21 mouse cellular contexts compared by ENCODE assay signal in genomic region chr3:101939152-101939551, GRCm38 (mm10). TPM values are rescaled to one million over a fixed set of nuclear protein-coding genes. Genes with fewer than 3 reads are reported as not detected.
DNase-seq lines count a peak whose midpoint lies in the region; ATAC-seq and TF ChIP-seq lines count a peak whose summit lies in the region.
"Had no signal": no experiment of that assay in that cellular context is flagged by ENCODE, and none has a peak within 500 bp of the region (broad histone marks: within the 10 kb centered on the region; RNA-seq: fewer than 3 reads in every experiment).

No protein-coding gene starts in this region.

- H3K4me3 ChIP-seq in intestine, embryonic 14.5 days (ENCODE audit: low read depth, low read length) = no peak overlapping the region
- no peak overlapping the region for H3K4me3 ChIP-seq in stomach, embryonic 16.5 days (replicated peaks; ENCODE audit: low read length)
- no peak overlapping the region for H3K4me3 ChIP-seq in hindbrain, postnatal 0 days (ENCODE audit: low read length)
- H3K4me3 ChIP-seq: embryonic facial prominence, embryonic 13.5 days; midbrain, embryonic 10.5 days; myocyte had no signal

- H3K4me1 ChIP-seq in intestine, embryonic 14.5 days (replicated peaks; ENCODE audit: control insufficient read depth, insufficient read depth, low read length) = no peaks in the 10 kb centered on the region
- H3K4me1 ChIP-seq in stomach, embryonic 16.5 days (ENCODE audit: control insufficient read depth, insufficient read depth, low read length) = 0 out of 2 replicates have a peak, but pooled peaks cover 7% of the 10 kb centered on the region
- H3K4me1 ChIP-seq in hindbrain, postnatal 0 days (ENCODE audit: insufficient read depth, low read length) = no peaks in the 10 kb centered on the region
- H3K4me1 ChIP-seq: embryonic facial prominence, embryonic 13.5 days had no signal

- no peaks in the 10 kb centered on the region for H3K36me3 ChIP-seq in intestine, embryonic 14.5 days (ENCODE audit: control insufficient read depth, insufficient read depth, low read length)
- no peaks in the 10 kb centered on the region for H3K36me3 ChIP-seq in stomach, embryonic 16.5 days (ENCODE audit: control insufficient read depth, insufficient read depth, low read length)
- no peaks in the 10 kb centered on the region for H3K36me3 ChIP-seq in hindbrain, postnatal 0 days (ENCODE audit: insufficient read depth, low read length)
- H3K36me3 ChIP-seq: embryonic facial prominence, embryonic 13.5 days; G1E; midbrain, embryonic 10.5 days had no signal

- H3K9me3 ChIP-seq in intestine, embryonic 14.5 days (ENCODE audit: control insufficient read depth, low read length) = no peaks in the 10 kb centered on the region
- H3K9me3 ChIP-seq in stomach, embryonic 16.5 days (replicated peaks; ENCODE audit: control insufficient read depth, low read length) = no peaks in the 10 kb centered on the region
- H3K9me3 ChIP-seq in hindbrain, postnatal 0 days (ENCODE audit: low read length) = no peaks in the 10 kb centered on the region
- H3K9me3 ChIP-seq: embryonic facial prominence, embryonic 13.5 days; G1E; midbrain, embryonic 10.5 days had no signal

- no peak overlapping the region for H3K4me2 ChIP-seq in intestine, embryonic 14.5 days (ENCODE audit: low read length)
- H3K4me2 ChIP-seq in stomach, embryonic 16.5 days (ENCODE audit: low read depth, low read length) = no peak overlapping the region
- no peak overlapping the region for H3K4me2 ChIP-seq in hindbrain, postnatal 0 days (ENCODE audit: low read depth, low read length)
- H3K4me2 ChIP-seq: embryonic facial prominence, embryonic 13.5 days; heart, embryonic 11.5 days had no signal

- no peaks in the 10 kb centered on the region for H3K27me3 ChIP-seq in intestine, embryonic 14.5 days (replicated peaks; ENCODE audit: control insufficient read depth, insufficient read depth, low read length)
- H3K27me3 ChIP-seq in stomach, embryonic 16.5 days (ENCODE audit: control insufficient read depth, insufficient read depth, low read length) = no peaks in the 10 kb centered on the region
- no peaks in the 10 kb centered on the region for H3K27me3 ChIP-seq in hindbrain, postnatal 0 days (ENCODE audit: insufficient read depth, low read length)
- H3K27me3 ChIP-seq: embryonic facial prominence, embryonic 13.5 days had no signal

- no peak for TF ChIP-seq CTCF in hindbrain, postnatal 0 days (IDR thresholded peaks at IDR 0.05; ENCODE audit: low read depth)

- no peak overlapping the region for H3K9ac ChIP-seq in intestine, embryonic 14.5 days (ENCODE audit: low read length)
- H3K9ac ChIP-seq in stomach, embryonic 16.5 days (ENCODE audit: low read length) = no peak overlapping the region
- H3K9ac ChIP-seq in hindbrain, postnatal 0 days (replicated peaks; ENCODE audit: low read length) = no peak overlapping the region
- H3K9ac ChIP-seq: embryonic facial prominence, embryonic 13.5 days; forebrain, postnatal 0 days had no signal

- 62% methylated on average over 7 of the region's 7 CpGs for WGBS in intestine, embryonic 14.5 days
- WGBS in stomach, embryonic 16.5 days = 49% methylated on average over 7 of the region's 7 CpGs
- 81% methylated on average over 7 of the region's 7 CpGs for WGBS in hindbrain, postnatal 0 days

- ATAC-seq in intestine, embryonic 14.5 days (replicated peaks; ENCODE audit: low FRiP score, low TSS enrichment, low read depth) = no peak; the same call in 1 of the 2 replicates
- peak; percentile 62; the same call in 1 of the 2 replicates for ATAC-seq in stomach, embryonic 16.5 days (ENCODE audit: insufficient read depth, low FRiP score)
- ATAC-seq in hindbrain, postnatal 0 days = no peak
- ATAC-seq in inflammation-experienced regulatory T-cells, adult 6 months = no peak
- ATAC-seq: forebrain, postnatal 0 days had no signal

- no peak overlapping the region for H3K27ac ChIP-seq in intestine, embryonic 14.5 days (ENCODE audit: low read depth)
- peak overlapping the region; percentile 73 for H3K27ac ChIP-seq in stomach, embryonic 16.5 days (ENCODE audit: low read length)
- H3K27ac ChIP-seq in hindbrain, postnatal 0 days = no peak overlapping the region
- H3K27ac ChIP-seq: embryonic facial prominence, embryonic 13.5 days; midbrain, embryonic 10.5 days had no signal

- peak; percentile 68 for DNase-seq in urinary bladder, postnatal 14 days (ENCODE audit: low spot score)
- no peak for DNase-seq in urinary bladder, adult 2 months (ENCODE audit: low spot score)
- peak; percentile 55 for DNase-seq in intestine, embryonic 14.5 days (ENCODE audit: low spot score)
- DNase-seq in lung, postnatal 10 days = peak; percentile 40
- DNase-seq in hindbrain, postnatal 0 days (ENCODE audit: low spot score) = no peak
- DNase-seq in frontal cortex, adult 2 months (ENCODE audit: extremely low spot score in 1 of 2, low spot score in 1 of 2) = no peak
- DNase-seq: adrenal gland, postnatal 10 days; cerebellum, postnatal 25 days; forebrain, postnatal 0 days; gastrocnemius, postnatal 25 days; kidney, adult 2 months; kidney, postnatal 4 days; right cerebral cortex, postnatal 4 days; thymus, postnatal 36 days had no signal

RNA-seq across cellular contexts. Expression of gene Slc22a15, which starts 14.9 kb away (rescaled TPM):
- polyA plus RNA-seq in urinary bladder, adult 2 months (2012; rRNA removed) = 7.1 and 8.4 TPM in 2 replicates
- polyA plus RNA-seq in intestine, embryonic 14.5 days (2014; fragmentation: Nextera tagmentation; extraction: Ambion mirVana) = 6.0 and 6.8 TPM in 2 replicates
- polyA plus RNA-seq in stomach, embryonic 16.5 days (2015; fragmentation: Nextera tagmentation; extraction: Ambion mirVana) = 4.5 and 4.7 TPM in 2 replicates
- 11.1 and 12.5 TPM in 2 replicates for total RNA-seq in hindbrain, postnatal 0 days (2014; rRNA removed)
- polyA plus RNA-seq in hindbrain, postnatal 0 days (2015; fragmentation: Nextera tagmentation; extraction: Ambion mirVana) = 5.0 and 5.7 TPM in 2 replicates
- 10 to 100 TPM; 10.2 to 18.0 (median 11.1) TPM for polyA plus RNA-seq in inflammation-experienced regulatory T-cells, adult 6 months (2017; shearing (Covaris generic))
- polyA plus RNA-seq in frontal cortex, adult 2 months (2012; rRNA removed) = 4.4 and 5.6 TPM in 2 replicates
- polyA plus RNA-seq: G1E had no signal

Comparison
In these comparisons a context has a peak if more than half of its experiments do, and no peak if none do; other contexts are left out.
1. DNase-seq: peak in urinary bladder, postnatal 14 days (single experiment), intestine, embryonic 14.5 days (single experiment) and lung, postnatal 10 days (single experiment); none in urinary bladder, adult 2 months (single experiment), hindbrain, postnatal 0 days (single experiment) and frontal cortex, adult 2 months (0 of 2).